Mouse (Mus musculus) thymus, adult 2 months (tissue): ENCODE data around the gene Nppc.

Source experiments
- CTCF ChIP-seq: fragments of 200-500 bp; IDR thresholded peaks from 2 replicates; pipeline ENCODE4 v1.5.1; 2012; ENCODE audit warnings: mild to moderate bottlenecking, control low read depth, low read length, moderate library complexity, borderline replicate concordance; ENCODE audit not compliant: control insufficient read depth, poor library complexity, insufficient read depth; ENCODE audit errors: extremely low read depth
- POLR2A ChIP-seq: fragments of 200-500 bp; IDR thresholded peaks from 2 replicates; pipeline ENCODE4 v1.6.1; 2012; ENCODE audit warnings: mild to moderate bottlenecking, low read length, control low read depth, moderate library complexity; ENCODE audit not compliant: control insufficient read depth, poor library complexity, insufficient read depth; ENCODE audit errors: extremely low read depth

GRCm38 (mm10) chr1:86705461-86705860 is 35.1 kb upstream of the Nppc start:
- TF ChIP-seq POLR2A (no peak), CTCF (no peak)
